Mouse (Mus musculus) urinary bladder, postnatal 25 days (tissue): ENCODE results near the gene Rgp1.
"Not testable (repeated sequence)": the region's sequence is repeated elsewhere in the genome, so short reads cannot be mapped to it uniquely, and the experiment has no call there.

ENCODE experiments used
- DNase-seq: peaks from one replicate; pipeline ENCODE4 v3.0.0; 2022; ENCODE audit warnings: low spot score

Rgp1 gene

DNA sequence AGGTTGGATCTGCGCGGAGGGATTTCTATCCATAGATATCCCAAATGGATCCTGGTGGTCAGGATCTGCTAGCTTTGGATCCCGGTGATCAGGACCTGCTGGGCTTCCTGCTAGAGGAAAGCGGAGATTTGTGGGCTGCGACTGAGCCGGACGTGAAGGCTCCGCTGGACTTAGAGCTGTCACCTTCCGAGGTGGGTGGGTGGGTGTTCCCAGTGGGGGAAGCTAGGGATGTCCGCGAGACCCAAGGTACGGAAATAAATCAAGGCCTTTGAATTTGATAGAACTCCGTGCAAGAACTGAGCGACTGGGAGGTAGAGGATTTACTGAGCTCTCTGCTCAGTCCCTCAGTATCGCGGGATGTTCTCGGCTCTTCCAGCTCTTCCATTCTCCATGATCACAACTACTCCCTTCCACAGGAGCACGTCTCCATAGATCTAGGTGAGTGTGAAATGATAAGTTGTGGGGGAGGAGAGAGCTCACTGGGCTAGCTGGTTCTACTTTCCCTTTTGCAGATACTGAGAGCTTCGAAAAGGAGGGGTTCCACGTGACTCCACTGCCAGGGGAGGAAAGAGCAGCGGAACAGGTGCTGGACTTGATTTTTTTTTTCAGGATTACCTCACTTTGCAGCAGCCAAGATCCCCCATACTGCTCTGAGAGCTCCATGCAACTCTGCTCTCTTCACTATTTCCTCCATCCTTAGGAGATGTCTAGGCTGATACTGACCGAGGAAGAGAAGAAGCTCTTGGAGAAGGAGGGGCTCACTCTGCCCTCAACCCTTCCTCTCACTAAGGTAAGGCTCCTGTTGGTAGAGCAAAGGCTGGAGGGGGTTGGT is 15.5 kb upstream of the Rgp1 start:
- DNase-seq = no peak

DNA sequence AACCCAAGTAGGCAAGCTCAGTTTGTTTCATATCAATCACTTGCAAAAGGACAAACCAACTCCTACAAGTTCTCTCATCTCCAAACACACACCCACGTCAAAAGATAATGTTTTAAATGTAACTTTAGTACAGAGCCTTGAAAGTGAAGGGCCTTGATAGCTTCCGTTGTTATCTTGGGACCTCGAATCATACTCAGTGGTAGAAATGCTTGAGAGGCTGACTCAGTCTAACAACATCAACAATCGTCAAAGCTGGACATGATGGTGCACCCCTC is 15.0 kb upstream of the Rgp1 start:
- no peak for DNase-seq

DNA sequence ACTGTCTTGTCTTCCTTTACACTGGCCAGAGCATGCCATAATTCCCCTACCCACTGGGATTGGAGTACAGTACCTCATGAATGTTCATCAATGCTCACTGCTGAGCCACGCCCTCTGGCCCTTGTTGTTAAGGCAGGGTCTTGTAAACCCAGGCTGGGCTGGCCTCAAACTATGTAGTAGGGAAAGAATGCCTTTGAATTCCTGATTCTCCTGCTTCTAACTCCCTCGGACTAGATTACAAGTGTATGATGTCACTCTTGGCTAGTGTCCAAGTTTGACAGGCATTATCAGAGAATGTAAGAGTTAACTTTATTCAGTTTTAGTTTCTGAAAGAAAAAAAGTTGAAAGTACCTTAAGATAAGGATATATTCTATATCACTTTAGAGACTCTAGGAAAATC is 14.3 kb upstream of the Rgp1 start:
- DNase-seq = no peak

DNA sequence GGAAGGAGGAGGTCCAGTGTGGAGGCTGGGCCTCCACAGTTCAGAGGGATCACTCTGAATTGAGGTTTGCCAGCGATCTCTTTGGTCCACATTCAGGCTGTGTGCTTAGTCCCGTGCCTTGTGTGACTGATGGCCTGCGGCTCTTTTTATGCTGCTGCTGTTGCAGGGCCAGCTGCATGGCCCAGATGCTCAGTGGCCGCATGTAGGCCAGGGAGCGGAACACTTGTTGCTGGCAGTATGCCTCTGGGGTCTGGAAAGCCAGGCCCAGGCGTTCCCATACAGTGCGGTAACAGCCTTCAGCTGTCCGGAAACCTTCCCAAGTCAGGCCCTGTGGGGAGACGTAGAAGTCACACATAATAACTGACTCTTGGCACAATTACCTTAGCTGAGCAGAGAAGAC is 11.4 kb upstream of the Rgp1 start:
- DNase-seq = no peak

DNA sequence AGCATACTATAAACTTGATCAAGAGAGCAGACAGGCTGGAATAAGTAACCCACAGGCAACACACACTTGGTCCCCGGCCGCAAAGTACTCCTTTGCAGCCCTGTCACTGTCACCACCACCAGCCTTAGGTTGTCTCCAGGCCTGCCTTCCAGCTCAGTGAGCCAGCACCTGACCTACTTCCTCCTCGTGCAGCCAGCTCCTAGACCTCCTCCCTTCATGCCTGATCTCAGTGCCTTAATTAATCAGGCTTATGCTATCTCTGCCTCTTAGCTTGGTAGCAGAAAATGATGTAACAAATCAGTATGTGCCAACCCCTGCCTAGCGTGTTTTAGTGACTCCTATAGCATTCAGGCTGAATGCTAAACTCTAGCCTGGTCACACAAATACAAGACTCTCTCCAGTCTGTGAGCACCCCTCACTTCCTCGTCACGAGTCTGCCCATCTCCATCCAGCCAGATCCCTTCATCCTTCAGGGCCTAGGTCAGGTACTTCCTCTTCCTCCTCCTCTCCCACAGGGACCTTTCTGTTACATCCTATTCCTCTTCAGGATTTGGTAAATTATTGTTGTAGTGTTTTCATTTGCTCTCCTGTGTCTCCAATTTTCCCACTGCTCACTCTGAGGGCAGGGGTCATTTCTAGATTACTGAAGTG is 7.0 kb upstream of the Rgp1 start:
- DNase-seq = no peak

DNA sequence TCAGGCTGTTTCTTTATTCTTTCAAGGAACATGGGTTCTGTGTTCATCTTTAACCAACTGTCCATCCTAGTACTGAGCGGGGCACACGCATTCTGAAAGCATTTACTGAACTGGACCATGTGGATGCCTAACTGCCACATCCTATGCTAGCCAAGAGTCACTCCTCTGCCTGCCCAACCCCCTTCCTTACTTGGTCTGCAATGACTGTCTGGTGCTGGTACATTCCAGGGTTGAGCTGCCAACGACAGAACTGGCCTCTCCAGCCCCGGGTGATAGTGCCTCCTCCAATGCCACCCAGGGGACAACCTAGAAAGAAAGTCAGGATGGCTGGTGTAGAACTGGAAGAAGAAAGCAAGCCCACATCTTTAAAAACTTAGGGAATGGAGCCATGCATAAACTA is 5.0 kb upstream of the Rgp1 start:
- no peak for DNase-seq

DNA sequence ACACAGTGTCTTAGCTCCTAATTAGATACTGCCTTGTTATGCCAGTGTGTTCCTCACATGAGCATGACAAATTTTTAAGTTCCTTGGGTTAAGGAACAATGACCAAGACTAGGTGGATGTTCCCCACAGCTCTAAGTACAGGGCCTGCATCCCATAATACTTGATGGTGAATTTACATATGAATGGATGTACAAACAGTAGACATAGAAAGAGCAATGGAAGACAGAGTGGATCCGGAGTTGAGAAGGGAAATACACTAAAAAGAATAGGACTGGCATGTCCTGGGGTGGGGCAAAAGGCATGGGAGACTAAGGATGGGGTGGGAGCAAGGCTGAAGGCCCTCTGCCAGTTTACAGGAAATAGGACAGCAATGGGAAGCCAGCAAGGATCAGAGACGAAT is 3.2 kb upstream of the Rgp1 start:
- DNase-seq = no peak

DNA sequence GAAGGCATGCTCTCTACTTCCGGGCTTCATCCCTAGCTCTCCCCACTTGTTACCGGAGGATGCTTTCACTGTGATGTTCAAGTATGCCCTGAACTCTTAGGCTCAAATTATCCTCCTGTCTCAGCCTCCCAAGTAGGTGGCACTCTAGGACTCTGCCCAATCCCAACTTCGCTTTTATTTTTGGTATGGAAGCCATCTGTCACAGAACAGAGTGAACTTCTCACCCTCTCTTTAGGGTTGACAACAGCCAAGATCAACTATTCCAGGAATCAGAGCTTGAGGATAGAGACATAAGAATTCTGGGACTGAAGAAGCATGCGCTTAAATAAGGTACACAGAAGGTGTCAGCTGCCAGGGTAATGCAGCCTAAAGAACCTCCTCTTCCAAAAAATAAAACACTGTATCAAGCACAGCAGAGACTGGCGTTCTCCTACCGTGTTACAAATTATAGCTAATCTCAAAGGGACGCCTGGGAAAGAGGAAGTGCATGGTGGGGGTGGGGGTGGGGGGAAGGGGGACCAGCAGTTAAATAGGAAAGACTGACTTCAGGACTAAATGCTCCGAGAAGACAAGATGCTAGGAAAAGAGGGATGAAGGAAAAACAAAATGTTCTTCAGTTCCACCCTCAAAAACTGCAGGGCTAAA is 1.2 kb upstream of the Rgp1 start:
- DNase-seq = no peak

DNA sequence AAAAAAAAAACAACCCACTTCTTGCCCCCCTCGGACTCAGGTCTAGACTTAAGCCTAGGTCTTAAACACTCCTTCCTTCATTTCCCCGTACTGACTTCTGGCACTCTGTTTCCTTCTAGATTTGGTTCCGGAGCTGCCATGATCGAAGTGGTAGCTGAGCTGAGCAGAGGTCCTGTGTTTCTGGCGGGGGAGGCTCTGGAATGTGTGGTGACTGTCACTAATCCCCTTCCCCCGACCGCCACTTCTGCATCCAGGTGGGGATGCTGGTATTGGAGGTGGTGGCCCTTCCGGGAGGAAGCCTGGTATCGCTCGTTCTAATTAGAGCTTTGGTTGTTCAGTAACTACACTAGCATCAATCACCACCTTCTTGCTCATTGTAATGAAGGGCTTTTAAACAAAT is 741 bp downstream of the Rgp1 start:
- DNase-seq = no peak

DNA sequence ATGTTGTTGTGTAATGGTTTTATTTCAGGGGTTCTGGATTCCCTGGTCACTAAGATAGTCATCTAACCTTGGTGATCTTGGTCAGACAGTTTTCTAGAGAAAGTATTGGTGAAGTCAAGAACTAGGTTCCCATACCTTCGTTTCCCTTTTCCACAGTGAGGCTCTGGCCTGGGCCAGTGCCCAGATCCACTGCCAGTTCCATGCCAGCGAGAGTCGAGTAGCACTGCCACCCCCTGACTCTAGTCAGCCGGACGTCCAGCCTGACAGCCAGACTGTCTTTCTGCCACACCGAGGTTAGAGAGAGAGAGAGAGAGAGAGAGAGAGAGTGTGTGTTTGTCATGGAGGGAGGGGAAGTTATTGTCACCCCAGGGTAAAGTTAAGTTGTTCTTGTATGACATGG is 1.2 kb downstream of the Rgp1 start:
- DNase-seq = no peak

DNA sequence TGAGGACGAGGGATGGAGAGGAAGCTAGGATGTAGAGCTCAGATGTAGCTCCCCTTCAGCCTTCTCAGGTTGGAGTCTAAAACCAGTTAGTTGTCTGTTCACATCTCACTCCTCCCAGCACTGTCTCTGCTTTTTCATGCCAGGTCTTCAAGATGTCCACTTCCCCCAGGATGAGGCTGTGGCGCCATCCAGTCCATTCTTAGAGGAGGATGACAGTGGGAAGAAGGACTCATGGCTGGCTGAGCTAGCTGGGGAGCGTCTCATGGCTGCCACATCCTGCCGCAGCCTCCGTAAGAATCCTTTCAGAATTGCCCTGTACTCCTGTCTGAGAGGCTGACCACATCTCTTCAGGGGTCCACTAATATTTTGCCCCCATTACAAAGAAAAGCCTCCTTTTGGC is 2.2 kb downstream of the Rgp1 start:
- no peak for DNase-seq

DNA sequence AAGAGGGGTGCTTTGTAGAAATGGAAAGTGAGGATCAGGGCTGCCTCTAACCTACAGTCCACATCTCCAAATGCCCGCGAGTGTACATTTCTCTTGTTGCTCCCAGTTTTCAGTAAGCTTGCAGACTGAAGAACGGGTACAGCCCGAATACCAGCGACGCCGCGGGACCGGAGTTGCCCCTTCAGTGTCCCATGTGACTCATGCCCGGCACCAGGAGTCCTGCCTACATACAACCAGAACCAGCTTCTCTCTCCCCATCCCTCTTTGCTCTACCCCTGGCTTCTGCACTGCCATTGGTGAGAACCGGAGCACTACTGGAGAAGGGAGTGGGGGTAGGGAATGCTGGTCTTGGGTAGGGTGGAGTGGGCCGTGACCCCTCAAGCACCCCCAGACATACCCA is 2.9 kb downstream of the Rgp1 start:
- no peak for DNase-seq

DNA sequence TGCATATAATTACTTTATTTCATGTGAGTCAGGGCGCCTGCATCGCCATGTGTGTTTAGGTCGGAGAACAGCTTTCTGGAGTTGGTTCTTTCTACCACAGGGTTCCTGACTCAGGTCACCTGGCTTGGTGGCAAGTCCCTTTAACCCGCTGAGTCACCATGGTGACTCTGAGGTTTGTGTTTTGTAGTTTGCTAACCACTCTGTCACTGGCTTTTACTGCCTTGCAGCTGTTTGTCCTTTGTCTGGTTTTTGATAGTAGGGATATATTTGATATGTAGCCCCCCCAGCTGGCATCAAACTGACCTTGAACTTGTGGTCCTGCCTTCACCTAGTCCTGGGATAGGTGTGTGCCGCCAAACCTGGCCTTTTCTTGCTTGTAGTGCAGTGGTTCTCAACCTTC is 3.7 kb downstream of the Rgp1 start:
- no peak for DNase-seq

DNA sequence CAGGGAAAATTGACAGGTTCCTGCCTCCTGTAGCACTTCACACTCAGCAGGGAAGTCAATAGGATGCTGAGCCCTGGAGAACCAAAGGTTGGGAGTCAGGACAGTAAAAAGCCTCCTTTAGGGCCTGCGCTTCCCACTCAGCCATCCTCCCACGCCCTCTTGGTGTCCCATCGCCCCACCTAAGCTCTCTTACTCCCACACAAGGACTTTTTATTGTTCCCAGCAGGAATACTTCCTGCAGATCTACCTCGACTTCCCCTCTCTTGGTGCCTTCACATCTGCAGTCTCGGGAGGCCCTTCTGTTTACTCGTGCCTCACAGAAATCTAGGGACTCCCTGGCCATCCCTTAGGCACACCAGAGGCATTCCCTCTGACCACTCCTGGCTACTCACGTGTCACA is 4.9 kb downstream of the Rgp1 start:
- DNase-seq = no peak

DNA sequence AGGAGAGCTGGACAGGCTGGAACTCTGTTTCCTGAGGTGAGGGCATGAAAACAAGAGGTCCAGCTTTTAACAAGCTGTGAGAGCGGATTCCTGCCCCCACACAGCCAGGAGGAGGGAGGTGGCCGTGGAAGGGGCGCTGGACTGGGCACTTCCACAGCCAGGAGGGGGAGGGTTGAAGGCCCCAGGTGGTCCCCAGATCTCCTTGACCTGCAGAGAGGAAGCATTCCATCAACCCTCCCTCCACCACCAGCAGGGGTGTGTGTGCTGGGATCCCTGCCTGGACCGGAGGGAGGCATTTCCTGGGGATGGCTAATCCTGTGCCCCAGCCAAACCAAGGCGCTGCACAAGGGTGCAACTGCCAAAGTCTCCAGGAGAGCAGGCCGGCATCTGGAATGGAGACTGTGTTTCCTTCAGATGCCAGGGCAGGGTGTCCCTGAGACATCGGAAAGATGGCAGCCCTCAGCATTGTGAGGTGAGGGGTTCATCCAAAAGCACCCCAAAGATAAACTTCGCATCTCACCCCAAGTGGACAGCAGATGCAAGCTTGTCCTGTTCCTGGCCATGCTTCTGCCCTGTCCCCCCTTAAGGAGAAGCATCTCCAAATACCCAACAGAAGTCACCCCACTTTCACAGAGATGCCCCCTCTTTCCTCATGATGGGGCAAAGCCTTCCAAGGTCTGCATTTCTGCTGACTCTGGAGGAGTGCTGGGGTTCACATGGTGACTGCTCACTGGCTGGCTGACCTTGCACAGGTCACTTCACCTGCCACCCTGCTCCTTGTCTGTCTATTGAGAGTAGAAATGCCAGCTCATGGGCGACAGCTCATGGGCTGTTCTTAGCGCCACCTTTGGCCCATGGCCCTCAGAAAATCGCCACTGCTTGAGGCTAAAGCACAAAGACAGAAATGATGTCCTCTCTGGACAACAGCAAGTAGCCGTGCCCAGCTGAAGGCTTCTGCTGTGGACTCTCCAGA is 6.2 kb downstream of the Rgp1 start, which contains the start of gene Msmp:
TSS of gene Msmp (minus strand) at position 51 of the 973 bp plus-strand sequence.
- no peak for DNase-seq

DNA sequence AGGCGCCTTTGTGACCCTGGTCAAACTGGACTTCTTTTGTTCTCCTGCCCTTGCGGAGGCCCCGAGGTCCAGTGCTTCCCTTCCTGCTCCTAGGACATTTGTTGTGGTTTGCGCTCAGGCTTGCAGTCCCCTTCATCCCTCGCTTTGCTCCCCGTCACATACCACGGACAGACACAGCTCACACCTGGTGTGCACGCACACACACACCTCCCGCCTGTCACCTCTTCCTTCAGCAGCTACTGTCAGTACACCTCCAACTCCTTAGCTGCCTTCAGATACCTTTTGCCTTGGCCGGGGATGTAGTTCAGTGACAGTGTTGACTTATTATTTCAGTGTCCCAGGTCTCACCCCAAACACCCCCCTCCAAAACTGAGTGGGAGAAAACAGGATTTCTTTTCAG is 7.2 kb downstream of the Rgp1 start:
- DNase-seq = no peak

DNA sequence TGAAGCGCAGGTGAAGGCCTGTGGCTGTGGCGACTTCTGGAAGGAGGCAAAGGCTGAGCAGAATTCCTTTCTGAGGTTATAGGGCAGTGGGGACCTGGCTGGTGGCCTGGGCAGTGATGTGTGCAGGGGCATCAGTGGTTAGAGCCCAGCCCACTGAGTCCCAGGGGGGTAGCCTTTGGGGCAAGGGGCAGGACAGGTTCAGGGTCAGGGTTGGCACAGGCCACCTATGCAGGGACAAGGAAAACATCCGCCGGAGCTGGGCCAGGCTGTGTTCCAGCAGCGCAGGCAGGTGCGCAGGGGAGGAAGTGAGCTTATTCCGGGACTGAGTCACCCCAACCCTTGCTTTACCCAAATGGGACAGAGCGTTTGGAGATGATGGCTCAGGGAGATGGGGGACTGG is 7.9 kb downstream of the Rgp1 start:
- no peak for DNase-seq

DNA sequence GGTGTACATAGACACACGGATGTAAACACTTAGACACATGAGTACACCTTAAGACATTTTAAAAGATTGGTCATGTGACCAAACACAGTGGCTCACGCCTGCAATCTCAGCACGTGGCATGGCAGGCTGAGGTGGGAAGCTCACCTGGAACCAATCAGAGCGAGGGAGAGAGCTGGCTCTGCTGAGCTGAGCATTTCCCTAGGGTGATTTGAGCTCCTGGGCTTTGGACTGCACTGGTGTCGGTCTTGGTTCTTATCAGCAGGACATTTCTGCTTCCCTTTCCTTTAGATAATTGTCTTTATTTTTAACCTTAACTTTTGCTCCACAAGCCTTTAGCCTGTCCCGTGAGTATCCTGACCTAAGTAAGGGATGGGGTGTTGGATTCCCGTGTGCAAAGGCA is 9.2 kb downstream of the Rgp1 start:
- no peak for DNase-seq

DNA sequence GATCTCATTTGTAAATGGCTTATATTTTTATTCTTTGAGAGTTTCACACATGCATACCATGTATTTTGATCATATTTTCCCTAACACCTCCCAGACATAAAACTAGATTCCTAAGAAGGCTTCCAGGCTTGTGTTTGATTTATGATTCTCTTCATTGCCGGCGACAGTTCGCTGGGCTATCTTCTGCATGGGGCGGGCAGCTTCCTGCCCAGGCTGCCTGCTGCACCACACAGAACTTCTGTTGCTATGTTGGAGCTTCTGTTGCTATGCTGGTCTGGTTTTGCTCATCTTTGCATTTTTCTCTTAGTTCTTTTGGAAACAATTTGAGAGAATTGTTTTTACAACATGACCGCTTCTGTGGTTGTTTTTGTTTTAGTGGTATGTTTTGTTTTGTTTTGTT is 13.0 kb downstream of the Rgp1 start:
- DNase-seq = no peak

DNA sequence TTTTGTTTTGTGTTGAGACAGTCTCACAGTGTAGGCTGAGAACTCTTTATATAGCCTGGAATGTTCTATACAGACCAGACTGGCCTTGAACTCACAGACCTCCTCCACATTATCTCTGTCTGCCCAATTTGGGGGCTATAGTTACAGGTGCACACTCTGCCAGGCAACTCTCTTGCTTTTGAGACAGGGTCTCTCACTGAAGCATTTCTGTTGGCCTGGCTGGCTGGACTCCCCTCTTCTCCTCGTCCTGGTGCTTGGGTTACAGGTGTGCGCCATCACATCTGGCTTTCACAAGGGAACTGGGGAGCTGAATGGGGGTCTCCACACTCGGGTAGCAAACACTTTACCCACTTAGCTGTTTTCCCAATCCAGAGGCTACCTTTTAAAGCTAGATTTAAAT is 13.4 kb downstream of the Rgp1 start:
- no peak for DNase-seq

DNA sequence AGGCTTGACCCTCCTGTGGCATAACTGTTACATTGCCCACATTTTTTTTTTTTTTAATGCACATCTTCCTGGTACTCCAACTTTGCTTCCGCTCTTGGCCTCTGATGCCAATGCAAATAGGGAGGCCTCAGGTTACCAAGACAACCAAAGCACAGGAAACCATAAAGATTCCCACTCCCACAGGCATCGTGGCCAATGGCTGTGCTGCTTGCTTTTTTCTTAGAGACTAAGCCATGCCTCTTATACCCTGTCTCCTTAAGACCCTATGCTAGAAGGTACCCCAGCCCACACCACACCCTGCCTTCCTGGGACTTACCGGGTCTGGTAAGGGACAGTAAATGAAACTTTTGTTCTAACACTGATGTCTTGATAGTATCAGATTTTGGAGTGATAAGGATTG is 14.9 kb downstream of the Rgp1 start:
- DNase-seq = no peak

DNA sequence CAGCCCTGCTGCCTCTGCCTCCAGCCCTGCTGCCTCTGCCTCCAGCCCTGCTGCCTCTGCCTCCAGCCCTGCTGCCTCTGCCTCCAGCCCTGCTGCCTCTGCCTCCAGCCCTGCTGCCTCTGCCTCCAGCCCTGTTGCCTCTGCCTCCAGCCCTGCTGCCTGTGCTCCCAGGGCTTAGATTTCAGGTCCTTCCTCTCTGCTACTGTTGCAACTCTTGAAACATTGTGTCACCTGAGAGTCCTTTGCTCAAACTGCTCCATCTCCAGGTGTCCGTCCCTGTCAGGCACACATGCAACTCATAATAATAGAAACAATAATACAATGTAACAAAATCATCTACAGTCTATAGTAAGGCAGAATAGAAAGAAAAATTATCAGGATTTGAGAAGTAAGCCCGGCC is 18.1 kb downstream of the Rgp1 start:
- not testable (repeated sequence) for DNase-seq
